Mouse (Mus musculus) duodenum, adult 2 months (tissue): ENCODE data around the gene Mat1a. TPM values are rescaled to one million over a fixed set of nuclear protein-coding genes. Genes with fewer than 3 reads are reported as not detected.

Experiments used
- polyA plus RNA-seq: library from polyadenylated mRNA; depleted of rRNA; stranded (reverse); fragments of >200 nt; gene quantifications from 2 replicates; pipeline ENCODE4 v1.2.3, GENCODE M21; 2012; ENCODE audit warnings: low replicate concordance; rRNA removed

The Mat1a gene
- 0.39 TPM in 1 of 2 replicates, not detected in the other for polyA plus RNA-seq

GRCm38 (mm10) chr14:41104853-41105444, at the start of gene Mat1a:
Gene Mat1a, plus strand, starts transcription at chr14:41105035.

GRCm38 (mm10) chr14:41069108-41069507, 35.7 kb upstream of the Mat1a start, which contains the start of gene Dydc2:
Gene Dydc2, minus strand, starts transcription at chr14:41069208.

DNA sequence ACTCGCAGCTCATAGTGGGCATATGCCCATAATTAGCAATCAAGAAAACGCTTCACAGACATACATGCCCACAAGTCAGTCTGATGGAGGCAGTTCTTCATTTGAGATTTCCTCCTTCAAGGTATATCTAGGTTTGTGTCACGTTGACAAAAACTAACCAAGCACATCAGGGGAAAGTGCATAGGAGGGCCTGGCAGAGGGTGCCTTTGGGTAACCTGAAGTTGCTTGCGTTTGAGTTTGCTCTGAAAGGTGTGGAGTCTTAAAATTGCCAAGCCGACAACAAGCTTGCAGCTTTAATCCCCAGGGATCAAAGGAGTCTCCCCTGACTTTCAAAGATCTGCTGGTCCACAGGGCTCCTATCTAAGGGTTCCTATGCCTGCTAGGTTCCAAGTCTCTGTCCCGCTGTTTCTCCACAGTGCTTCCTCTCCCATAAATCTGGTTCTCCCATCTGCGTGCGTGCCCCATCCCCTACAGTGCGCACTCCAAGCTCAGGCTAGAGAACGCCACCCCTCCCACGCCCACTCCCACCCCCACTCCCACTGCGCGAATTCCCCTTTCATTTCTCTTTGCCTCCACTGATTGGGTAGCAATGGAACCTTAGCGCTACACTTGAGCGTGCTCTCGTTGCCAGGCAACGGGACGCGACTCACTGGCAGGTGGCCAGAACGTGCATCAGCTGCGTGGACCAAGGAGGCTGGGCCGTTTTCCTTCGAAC, 32.4 kb upstream of the Mat1a start, which contains the start of gene Dydc1:
Gene Dydc1 (plus strand): TSS at position 683 of the 715 bp plus-strand sequence.

GRCm38 (mm10) chr14:41131540-41131939, 26.7 kb downstream of the Mat1a start, which contains the start of gene Sftpa1:
Gene Sftpa1, plus strand, starts transcription at chr14:41131782.

GRCm38 (mm10) chr14:41151220-41151898, 46.5 kb downstream of the Mat1a start, which contains the start of gene Mbl1:
Gene Mbl1, plus strand, starts transcription at chr14:41151458.

Other genes starting within 250 kb of the Mat1a start
- gene Sh2d4b, start 211.8 kb upstream of the Mat1a start, polyA plus RNA-seq, result 0.08 and 0.21 TPM in 2 replicates
- 29.3 and 45.6 TPM in 2 replicates for gene Tspan14, start 138.2 kb upstream of the Mat1a start, polyA plus RNA-seq
- 50.3 and 83.6 TPM in 2 replicates for gene Fam213a, start 91.2 kb upstream of the Mat1a start, polyA plus RNA-seq
- not detected in 2 replicates for gene Dydc2, start 35.8 kb upstream of the Mat1a start, polyA plus RNA-seq
- gene Dydc1, start 32.1 kb upstream of the Mat1a start, polyA plus RNA-seq, result not detected in 2 replicates
- not detected in 2 replicates for gene Sftpa1, start 26.7 kb downstream of the Mat1a start, polyA plus RNA-seq
- gene Mbl1, start 46.4 kb downstream of the Mat1a start, polyA plus RNA-seq, result not detected in 2 replicates
- not detected in 2 replicates for gene Sftpd, start 80.1 kb downstream of the Mat1a start, polyA plus RNA-seq
- gene Gm2832, start 173.8 kb downstream of the Mat1a start, polyA plus RNA-seq, result not detected in 2 replicates
- gene Gm5798, start 243.6 kb downstream of the Mat1a start, polyA plus RNA-seq, result not detected in 2 replicates